Mouse (Mus musculus) gastrocnemius, adult 2 months (tissue): ENCODE results near the gene Zbtb25. TPM values are rescaled to one million over a fixed set of nuclear protein-coding genes. Genes with fewer than 3 reads are reported as not detected.

Experiments
- DNase-seq: peaks from one replicate; pipeline ENCODE4 v3.0.0; 2022
- H3K27ac ChIP-seq: fragments of 200-600 bp; 2 replicates; pipeline ENCODE4 v1.8.1; 2022; ENCODE audit warnings: mild to moderate bottlenecking
- H3K4me3 ChIP-seq: fragments of 200-600 bp; 2 replicates; pipeline ENCODE4 v1.8.1; 2022; ENCODE audit warnings: mild to moderate bottlenecking, moderate library complexity
- CTCF ChIP-seq: fragments of 200-600 bp; IDR thresholded peaks from 2 replicates; pipeline ENCODE4 v1.8.1; 2022; ENCODE audit warnings: antibody characterized with exemption, mild to moderate bottlenecking, moderate library complexity
- intact Hi-C: fragments of 180-260 bp; cut with DNase I; formaldehyde crosslinking; loops from one replicate; pipeline ENCODE4 v1.15.1; 2025
- total RNA-seq, 2 experiments: library from RNA; stranded (reverse); gene quantifications; 2 replicates each; pipeline ENCODE4 v1.2.3; 2021

Zbtb25 gene
- total RNA-seq, 2 experiments from 2014 or later = 6.5 to 7.2 TPM

- intact Hi-C loops = no loop called here
- DNase-seq = no peak
- Histone ChIP-seq H3K27ac (peak overlapping the region; percentile 2; the same call in 1 of the 2 replicates), H3K4me3 (no peak overlapping the region)
- TF ChIP-seq CTCF = no peak
Measured at GRCm38 (mm10) chr12:76361405-76362302, 7.7 kb downstream of the Zbtb25 start.

- no peak for DNase-seq
- H3K4me3 ChIP-seq = no peak overlapping the region
- H3K27ac ChIP-seq = no peak overlapping the region
- no peak for TF ChIP-seq CTCF
- intact Hi-C loops = no loop called here
Measured at GRCm38 (mm10) chr12:76360868-76361267, 8.5 kb downstream of the Zbtb25 start.

DNA sequence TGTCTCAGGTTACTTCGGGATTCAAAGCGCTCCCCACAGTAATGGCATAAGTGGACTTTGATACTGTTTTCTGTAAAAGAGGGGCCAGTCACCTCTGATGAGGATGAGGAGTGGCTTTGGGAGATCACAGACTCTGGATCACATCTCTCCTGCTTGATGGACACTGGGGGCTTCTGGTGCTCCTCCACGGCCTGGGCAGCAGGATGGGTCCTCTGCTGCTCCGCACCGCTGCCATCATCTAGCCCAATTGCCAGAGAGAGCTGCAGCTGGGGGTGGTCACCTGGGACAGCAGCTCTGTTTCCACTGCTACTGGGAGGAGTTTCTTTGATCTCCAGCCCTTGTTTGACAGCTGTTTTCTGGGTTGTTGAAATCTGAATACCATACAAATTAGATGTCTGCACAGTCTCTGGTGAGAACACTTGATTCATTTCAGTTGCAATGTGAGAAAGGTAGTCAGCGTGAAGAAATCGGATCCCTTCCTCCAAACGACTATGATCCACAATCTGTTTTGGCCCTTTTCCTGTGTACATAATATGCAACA, 19.7 kb downstream of the Zbtb25 start:
- no peak for TF ChIP-seq CTCF
- intact Hi-C loops = loop anchor here (5.0 kb wide), 1 partner anchor 123 kb away; no protein-coding TSS in a partner anchor
- H3K27ac ChIP-seq = no peak overlapping the region

GRCm38 (mm10) chr12:76345759-76346455, 23.5 kb downstream of the Zbtb25 start:
- intact Hi-C loops = loop anchor here (5.0 kb wide), 1 partner anchor 126 kb away; no protein-coding TSS in a partner anchor
- peak; percentile 46 for TF ChIP-seq CTCF
- Histone ChIP-seq H3K27ac (no peak overlapping the region), H3K4me3 (no peak overlapping the region)
- no peak for DNase-seq

More for the DNA sequence above, 19.7 kb downstream of the Zbtb25 start:
- no peak for DNase-seq
- no peak overlapping the region for H3K4me3 ChIP-seq

- intact Hi-C loops = loop anchor here (2.0 kb wide), 1 partner anchor 144 kb away; no protein-coding TSS in a partner anchor
- peak; percentile 42 for DNase-seq
- H3K27ac ChIP-seq = no peak overlapping the region
- peak; percentile 81 for TF ChIP-seq CTCF
- H3K4me3 ChIP-seq = no peak overlapping the region
Measured at GRCm38 (mm10) chr12:76341080-76341479, 28.3 kb downstream of the Zbtb25 start.

DNA sequence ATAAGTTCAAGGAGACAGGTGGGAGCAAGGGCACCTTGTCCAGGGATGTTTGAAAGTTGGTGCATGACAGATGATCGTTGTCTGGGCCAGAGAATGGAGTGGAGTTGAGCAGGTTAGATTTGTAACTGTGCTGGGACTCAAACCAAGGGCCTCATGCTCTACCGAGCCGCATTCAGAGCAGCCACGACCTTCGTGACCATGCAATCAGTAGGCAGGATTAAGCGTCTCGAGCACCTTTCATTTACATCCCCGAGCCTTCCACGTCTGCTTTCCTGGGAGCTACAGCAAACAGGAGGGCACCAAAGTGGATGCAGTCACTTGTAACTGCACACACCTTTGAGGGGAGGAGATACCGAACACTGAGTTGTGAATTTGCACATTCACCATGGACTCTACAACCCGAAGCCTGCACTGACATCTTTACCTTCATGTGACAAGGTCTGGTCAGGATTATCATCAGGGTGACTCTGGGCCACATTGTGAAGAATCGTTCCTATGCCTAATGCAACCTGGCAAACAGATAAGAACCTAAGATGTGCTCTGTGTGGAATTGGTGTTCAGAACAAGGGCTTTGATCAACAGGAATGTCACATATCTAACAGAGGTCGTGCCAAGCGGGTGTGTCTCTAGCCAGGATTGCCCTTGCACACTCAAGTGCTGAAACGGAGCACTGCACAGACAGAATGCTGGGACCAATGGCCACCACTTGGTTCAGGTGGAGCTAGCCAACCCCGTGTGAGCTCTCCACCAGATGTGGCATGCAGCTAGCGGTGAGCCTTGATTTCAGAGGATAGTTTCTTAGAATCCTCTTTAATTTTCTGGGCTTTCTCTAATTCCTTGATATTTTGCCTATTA, 33.1 kb downstream of the Zbtb25 start:
- no peak for TF ChIP-seq CTCF
- DNase-seq = no peak
- Histone ChIP-seq H3K27ac (no peak overlapping the region), H3K4me3 (no peak overlapping the region)
- intact Hi-C loops = no loop called here

GRCm38 (mm10) chr12:76335641-76336040, 33.8 kb downstream of the Zbtb25 start:
- Histone ChIP-seq H3K4me3 (no peak overlapping the region), H3K27ac (no peak overlapping the region)
- TF ChIP-seq CTCF = no peak
- no peak for DNase-seq
- intact Hi-C loops = no loop called here

GRCm38 (mm10) chr12:76333688-76334087, 35.7 kb downstream of the Zbtb25 start:
- Histone ChIP-seq H3K4me3 (no peak overlapping the region), H3K27ac (no peak overlapping the region)
- DNase-seq = no peak
- intact Hi-C loops = no loop called here
- no peak for TF ChIP-seq CTCF

DNA sequence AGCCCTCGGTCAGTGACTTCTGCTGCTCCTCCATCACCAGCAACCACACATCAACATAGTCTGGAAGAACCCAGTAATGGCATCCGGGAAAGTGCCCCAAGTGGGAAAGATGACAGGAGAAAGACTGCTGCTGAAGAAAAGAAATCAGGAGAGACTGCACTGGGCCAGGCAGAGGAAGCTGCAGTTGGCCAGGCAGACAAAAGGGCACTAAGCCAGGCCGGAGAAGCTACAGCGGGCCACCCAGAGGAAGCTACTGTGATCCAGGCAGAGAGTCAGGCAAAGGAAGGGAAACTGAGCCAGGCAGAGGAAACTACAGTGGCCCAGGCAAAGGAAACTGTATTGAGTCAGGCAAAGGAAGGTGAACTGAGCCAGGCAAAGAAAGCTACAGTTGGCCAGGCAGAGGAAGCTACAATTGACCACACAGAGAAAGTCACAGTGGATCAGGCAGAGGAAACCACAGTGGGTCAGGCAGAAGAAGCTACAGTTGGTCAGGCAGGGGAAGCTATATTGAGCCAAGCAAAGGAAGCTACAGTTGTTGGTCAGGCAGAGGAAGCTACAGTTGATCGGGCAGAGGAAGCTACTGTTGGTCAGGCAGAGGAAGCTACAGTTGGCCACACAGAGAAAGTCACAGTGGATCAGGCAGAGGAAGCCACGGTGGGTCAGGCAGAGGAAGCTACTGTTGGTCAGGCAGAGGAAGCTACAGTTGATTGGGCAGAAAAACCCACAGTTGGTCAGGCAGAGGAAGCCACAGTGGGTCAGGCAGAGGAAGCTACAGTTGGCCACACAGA, 40.6 kb downstream of the Zbtb25 start:
- DNase-seq = no peak
- TF ChIP-seq CTCF = no peak
- intact Hi-C loops = no loop called here

GRCm38 (mm10) chr12:76326437-76327220, 42.8 kb downstream of the Zbtb25 start:
- intact Hi-C loops = no loop called here
- H3K4me3 ChIP-seq = no peak overlapping the region
- no peak for TF ChIP-seq CTCF
- no peak for DNase-seq
- no peak overlapping the region for H3K27ac ChIP-seq

More for the DNA sequence above, 40.6 kb downstream of the Zbtb25 start:
- H3K4me3 ChIP-seq = no peak overlapping the region
- no peak overlapping the region for H3K27ac ChIP-seq
